Mouse (Mus musculus) forebrain, embryonic 11.5 days (tissue): ENCODE data around the gene Tmem243. TPM values are rescaled to one million over a fixed set of nuclear protein-coding genes. Genes with fewer than 3 reads are reported as not detected.

Experiments used
- ATAC-seq: fragments of 200-750 bp; cut with Nextera tagmentation; replicated peaks from 2 replicates; pipeline ENCODE4 v1.8.0; 2017; ENCODE audit warnings: moderate TSS enrichment; ENCODE audit not compliant: low FRiP score
- DNase-seq: peaks from one replicate; pipeline ENCODE4 v3.0.0-alpha.2; 2017; ENCODE audit warnings: low spot score
- H3K27ac ChIP-seq: fragments of 300-500 bp; sonication (generic); 2 replicates; pipeline ENCODE4 v1.5.1; 2014; ENCODE audit warnings: low read depth, low read length
- H3K27me3 ChIP-seq: fragments of 300-500 bp; sonication (generic); 2 replicates; pipeline ENCODE4 v1.6.1; 2014; ENCODE audit warnings: mild to moderate bottlenecking, low read length, mixed read lengths; ENCODE audit not compliant: control insufficient read depth, insufficient read depth
- H3K36me3 ChIP-seq: fragments of 300-500 bp; sonication (generic); 2 replicates; pipeline ENCODE4 v1.6.1; 2014; ENCODE audit warnings: mild to moderate bottlenecking, low read length, moderate library complexity, mixed read lengths; ENCODE audit not compliant: control insufficient read depth, insufficient read depth
- H3K4me1 ChIP-seq: fragments of 300-500 bp; sonication (generic); replicated peaks from 2 replicates; pipeline ENCODE4 v1.6.1; 2014; ENCODE audit warnings: low read length, mixed read lengths; ENCODE audit not compliant: control insufficient read depth, insufficient read depth
- H3K4me2 ChIP-seq: fragments of 300-500 bp; sonication (generic); 2 replicates; pipeline ENCODE4 v1.6.1; 2014; ENCODE audit warnings: low read depth, mild to moderate bottlenecking, low read length, moderate library complexity, mixed read lengths; ENCODE audit not compliant: severe bottlenecking
- H3K4me3 ChIP-seq: fragments of 300-500 bp; sonication (generic); 2 replicates; pipeline ENCODE4 v1.5.1; 2014; ENCODE audit warnings: low read depth, low read length
- H3K9ac ChIP-seq: fragments of 300-500 bp; sonication (generic); 2 replicates; pipeline ENCODE4 v1.6.1; 2014; ENCODE audit warnings: low read length
- H3K9me3 ChIP-seq: fragments of 300-500 bp; sonication (generic); 2 replicates; pipeline ENCODE4 v1.6.1; 2016; ENCODE audit warnings: low read length, mixed read lengths; ENCODE audit not compliant: control insufficient read depth
- WGBS: fragments of 180-500 bp; shearing (Covaris S2); extraction: QIAGEN DNeasy Blood & Tissue Kit; methylation state at CpG from one replicate; pipeline ENCODE4 v1.1.7; 2014; 5-methylcytosine and 5-hydroxymethylcytosine counted together
- polyA plus RNA-seq: library from polyadenylated mRNA; unstranded; fragments of >200 nt; fragmentation: Nextera tagmentation; extraction: Ambion mirVana; gene quantifications from 2 replicates; pipeline ENCODE4 v1.2.1, GENCODE M21; 2014

Gene Tmem243
- polyA plus RNA-seq, 1 experiment from 2014 or later: 32.1 TPM

DNA sequence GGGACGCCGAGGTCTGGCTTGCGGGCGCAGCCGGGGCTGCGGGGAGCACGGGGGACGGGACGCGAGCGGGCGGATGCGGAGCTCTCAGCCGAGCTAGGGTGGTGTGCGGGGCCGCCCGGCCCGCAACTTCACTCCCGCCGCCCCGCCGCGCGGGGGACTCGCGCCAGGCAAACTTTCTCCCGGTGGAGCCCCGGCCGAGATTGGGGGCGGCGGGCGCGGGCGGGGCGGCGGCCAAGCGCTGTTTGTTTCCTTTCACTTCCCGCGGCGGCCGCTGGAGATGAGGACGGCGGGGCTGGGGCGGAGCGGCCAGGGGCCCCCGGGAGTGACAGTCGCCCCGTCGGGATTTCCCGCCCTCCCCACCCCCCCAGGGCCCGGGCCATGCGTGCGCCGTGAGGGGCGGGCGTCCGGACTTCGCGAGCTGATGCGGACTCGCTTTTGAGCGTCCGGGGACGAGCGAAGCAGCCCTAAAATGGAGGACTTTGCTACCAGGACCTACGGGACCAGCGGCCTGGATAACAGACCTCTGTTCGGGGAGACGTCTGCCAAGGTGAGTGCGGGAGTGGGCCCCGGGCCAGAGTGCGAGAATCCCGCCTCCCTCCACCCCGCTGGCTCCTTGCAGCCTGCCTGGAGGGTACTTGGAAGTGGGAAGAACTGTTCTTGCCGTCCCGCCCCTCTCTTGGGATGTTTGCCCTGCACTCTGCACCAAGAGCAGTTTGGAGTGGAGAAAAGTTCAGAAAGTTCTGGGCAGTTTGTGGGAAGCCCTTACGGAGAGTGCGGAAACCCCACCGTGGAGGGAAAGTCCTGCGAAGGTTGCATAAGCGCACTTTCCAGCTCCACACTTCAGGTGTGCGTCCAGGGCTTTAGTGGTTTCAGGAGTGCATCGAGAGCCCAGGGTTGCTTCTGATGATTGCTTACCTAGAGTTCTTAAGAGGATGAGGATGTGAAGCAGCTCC, 657 bp downstream of the Tmem243 start:
- WGBS: under 1% methylated on average over 77 of the region's 83 CpGs
- Histone ChIP-seq H3K27ac (no peak overlapping the region), H3K36me3 (no peaks in the 10 kb centered on the region), H3K4me2 (peak overlapping the region; percentile 92), H3K4me1 (no peaks in the 10 kb centered on the region; the same call in 1 of the 2 replicates), H3K9ac (peak overlapping the region; percentile 82), H3K4me3 (peak overlapping the region; percentile 86), H3K27me3 (no peaks in the 10 kb centered on the region), H3K9me3 (peaks cover 3% of the 10 kb centered on the region; the same call in 1 of the 2 replicates)
- DNase-seq: peak; percentile 79
- peak; percentile 78 for ATAC-seq

DNA sequence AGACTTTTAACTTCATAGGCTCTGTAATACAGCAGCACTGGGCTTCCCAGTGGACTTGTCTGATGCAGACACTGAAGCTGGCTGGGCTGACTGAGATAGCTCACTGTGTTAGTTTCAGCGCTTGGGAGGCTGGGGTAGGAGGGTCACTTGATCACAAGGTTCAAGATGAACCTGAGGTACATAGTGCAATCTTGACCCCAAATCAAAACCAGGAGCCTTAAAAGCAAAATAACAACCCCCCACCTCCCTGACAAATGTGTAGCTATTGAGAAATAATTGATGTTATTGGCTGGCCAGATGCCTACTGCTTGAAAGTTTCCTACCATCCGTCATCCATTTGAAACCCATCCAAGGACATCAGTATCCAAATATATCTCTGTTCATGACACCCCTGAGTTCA, 2.2 kb downstream of the Tmem243 start:
- Histone ChIP-seq H3K9me3 (no peaks in the 10 kb centered on the region), H3K27ac (no peak overlapping the region), H3K27me3 (no peaks in the 10 kb centered on the region), H3K4me1 (no peaks in the 10 kb centered on the region; the same call in 1 of the 2 replicates), H3K4me2 (no peak overlapping the region), H3K36me3 (no peaks in the 10 kb centered on the region), H3K9ac (no peak overlapping the region), H3K4me3 (no peak overlapping the region)
- DNase-seq: no peak
- WGBS: 87% methylated on average over 2 of the region's 2 CpGs
- ATAC-seq: no peak

DNA sequence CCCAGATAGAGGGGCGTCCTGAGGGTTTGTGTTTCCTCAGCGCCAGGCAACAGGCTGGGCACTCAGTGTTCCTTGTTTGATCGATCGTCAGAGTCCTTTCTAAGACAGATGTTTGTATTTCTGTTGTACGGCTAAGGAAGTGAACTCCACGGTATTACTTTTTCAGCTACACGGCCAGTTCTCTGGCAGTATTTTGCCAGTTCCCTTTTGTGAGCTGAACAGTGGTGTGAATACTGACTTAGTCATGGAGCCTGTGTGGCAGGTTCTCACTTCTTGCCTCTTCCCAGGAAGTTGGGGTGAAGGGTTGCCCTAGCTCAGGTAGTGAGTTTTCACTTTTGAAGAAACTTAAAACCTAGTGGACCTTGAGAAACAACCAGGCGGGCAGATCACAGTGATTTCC, 3.5 kb downstream of the Tmem243 start:
- ATAC-seq: no peak
- Histone ChIP-seq H3K27me3 (no peaks in the 10 kb centered on the region), H3K9ac (no peak overlapping the region), H3K4me2 (no peak overlapping the region), H3K36me3 (no peaks in the 10 kb centered on the region), H3K4me3 (no peak overlapping the region), H3K4me1 (no peaks in the 10 kb centered on the region; the same call in 1 of the 2 replicates), H3K27ac (no peak overlapping the region), H3K9me3 (no peaks in the 10 kb centered on the region)
- DNase-seq: no peak
- 90% methylated on average over 8 of the region's 8 CpGs for WGBS

DNA sequence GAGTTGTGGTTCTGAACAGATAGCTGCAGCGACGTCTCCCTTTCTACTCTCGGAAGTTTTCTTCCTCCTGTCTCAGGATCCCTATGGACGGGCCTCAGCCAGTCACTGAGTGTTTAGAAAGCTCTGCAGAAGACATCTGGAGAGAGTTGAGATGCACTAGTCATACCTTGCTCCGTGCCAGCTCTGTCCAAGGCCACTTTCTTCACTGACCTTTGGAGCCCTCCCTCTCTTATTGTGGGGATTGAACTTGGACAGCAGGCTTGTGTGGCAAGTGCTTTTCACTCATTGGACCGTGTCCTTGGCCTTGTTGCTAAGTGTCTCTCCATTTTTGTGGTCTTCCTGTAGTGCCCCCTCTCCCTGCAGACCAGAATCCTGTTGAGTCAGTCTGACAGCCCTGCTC, 6.3 kb downstream of the Tmem243 start:
- H3K27ac ChIP-seq: no peak overlapping the region
- H3K36me3 ChIP-seq: no peaks in the 10 kb centered on the region
- H3K9ac ChIP-seq: no peak overlapping the region
- WGBS: 83% methylated on average over 6 of the region's 6 CpGs
- no peak overlapping the region for H3K4me2 ChIP-seq
- no peaks in the 10 kb centered on the region for H3K27me3 ChIP-seq
- no peak overlapping the region for H3K4me3 ChIP-seq
- DNase-seq: no peak
- no peaks in the 10 kb centered on the region for H3K9me3 ChIP-seq
- no peaks in the 10 kb centered on the region; the same call in 1 of the 2 replicates for H3K4me1 ChIP-seq
- ATAC-seq: no peak

DNA sequence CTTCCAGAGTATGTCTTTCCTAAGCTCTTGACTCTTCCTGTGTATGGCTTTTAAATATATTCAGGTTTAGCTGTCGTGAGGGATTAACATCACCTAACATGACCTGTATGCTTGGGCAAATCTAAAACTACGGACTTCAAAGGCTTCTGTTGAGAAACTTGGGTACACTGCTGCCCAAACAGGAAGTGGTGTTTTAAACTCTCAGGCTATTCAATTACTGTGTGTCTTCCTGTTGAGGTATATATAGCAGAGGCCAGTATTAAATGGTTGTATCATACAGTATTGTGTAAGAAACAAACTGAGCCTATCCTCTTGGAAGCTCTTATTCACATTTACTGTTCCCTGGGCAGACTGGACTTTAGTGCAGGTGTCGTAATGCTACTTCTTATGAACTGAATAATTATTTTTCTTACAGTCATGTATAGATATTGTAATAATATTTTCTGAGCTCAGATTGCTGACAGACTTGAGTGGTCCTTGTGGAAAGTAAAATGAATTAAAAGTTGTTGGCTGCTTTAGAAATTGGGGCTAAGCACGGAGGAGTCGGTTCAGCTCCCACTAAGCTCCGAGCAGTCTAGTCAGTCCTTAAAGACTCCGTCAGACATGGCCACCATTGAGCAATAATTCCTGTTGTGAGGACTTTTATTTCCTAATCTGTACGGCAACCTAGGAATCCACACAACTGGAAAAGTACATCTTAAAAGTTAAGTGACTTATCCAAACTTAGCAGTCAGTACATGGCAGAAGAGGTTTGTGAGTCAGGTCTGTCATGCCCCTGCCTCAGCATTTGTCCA, 7.0 kb downstream of the Tmem243 start:
- Histone ChIP-seq H3K27ac (no peak overlapping the region), H3K9ac (no peak overlapping the region), H3K4me3 (no peak overlapping the region), H3K27me3 (no peaks in the 10 kb centered on the region), H3K36me3 (no peaks in the 10 kb centered on the region), H3K4me1 (no peaks in the 10 kb centered on the region), H3K4me2 (no peak overlapping the region), H3K9me3 (no peaks in the 10 kb centered on the region)
- 87% methylated on average over 8 of the region's 8 CpGs for WGBS
- ATAC-seq (no peak), DNase-seq (no peak)

DNA sequence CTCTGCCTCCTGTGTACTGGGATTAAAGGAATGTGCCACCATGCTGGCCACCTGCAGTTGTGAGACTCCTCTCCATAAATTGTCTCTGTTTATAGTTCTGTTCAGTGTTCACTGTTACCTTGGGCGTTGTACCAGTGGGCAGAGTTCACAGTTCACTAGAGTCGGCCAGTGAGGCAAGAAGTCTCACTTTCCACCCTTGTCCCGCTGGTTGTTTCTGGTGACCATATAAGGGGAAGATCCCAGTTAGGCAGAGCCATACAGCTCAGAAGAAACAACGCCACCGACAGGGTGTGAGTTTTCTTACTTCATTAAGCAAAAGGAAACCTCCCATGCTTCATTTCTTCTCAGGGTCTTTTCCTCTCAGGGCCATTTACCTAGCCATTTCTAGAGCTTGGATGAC, 8.0 kb downstream of the Tmem243 start:
- Histone ChIP-seq H3K4me2 (no peak overlapping the region), H3K4me3 (no peak overlapping the region), H3K27me3 (no peaks in the 10 kb centered on the region), H3K4me1 (no peaks in the 10 kb centered on the region), H3K9ac (no peak overlapping the region), H3K36me3 (no peaks in the 10 kb centered on the region), H3K9me3 (no peaks in the 10 kb centered on the region), H3K27ac (no peak overlapping the region)
- no peak for ATAC-seq
- whole genome bisulfite sequencing: 86% methylated on average over 5 of the region's 5 CpGs
- DNase-seq: no peak

DNA sequence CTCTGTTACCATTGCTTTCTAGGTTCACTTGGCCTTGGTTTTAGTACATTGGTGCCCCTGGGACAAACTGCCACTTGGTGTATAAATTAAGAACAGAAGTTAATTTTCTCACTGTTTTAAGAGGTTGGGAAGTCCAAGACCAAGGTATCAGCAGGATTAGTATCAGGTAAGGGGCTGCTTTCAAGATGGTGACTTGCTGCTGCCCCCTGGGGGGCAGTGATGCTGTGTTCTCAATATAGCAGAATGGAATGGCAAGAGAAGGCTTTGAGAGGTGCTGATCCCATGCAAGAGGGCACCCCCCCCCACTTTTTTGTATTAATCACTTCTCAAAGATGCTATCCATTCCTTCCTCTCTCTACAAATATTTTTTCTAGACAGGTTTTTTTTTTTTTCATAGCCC, 9.1 kb downstream of the Tmem243 start:
- Histone ChIP-seq H3K27me3 (no peaks in the 10 kb centered on the region), H3K9ac (no peak overlapping the region), H3K4me3 (no peak overlapping the region), H3K4me2 (no peak overlapping the region), H3K9me3 (no peaks in the 10 kb centered on the region), H3K36me3 (no peaks in the 10 kb centered on the region), H3K4me1 (no peaks in the 10 kb centered on the region), H3K27ac (no peak overlapping the region)
- DNase-seq (no peak), ATAC-seq (no peak)

DNA sequence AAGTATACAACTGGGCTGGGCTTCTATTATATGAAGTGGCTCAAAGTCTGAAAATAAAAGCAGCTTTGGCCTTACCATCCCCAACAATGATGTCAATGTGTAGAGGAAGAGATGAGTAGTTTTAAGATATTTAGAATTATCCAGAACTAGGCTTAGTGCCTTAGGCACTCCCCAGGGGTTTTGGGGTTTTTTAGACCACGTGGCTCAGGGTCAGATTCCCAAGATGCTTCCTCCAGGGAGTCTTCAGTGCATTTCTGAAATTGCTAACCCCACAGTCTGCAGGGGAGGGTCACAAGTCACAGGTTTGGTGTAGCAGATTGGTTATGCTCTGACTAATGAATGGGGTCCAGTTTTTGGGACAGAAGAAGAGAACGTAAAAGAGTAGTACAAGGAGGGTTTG, 10.8 kb downstream of the Tmem243 start:
- no peaks in the 10 kb centered on the region for H3K27me3 ChIP-seq
- no peaks in the 10 kb centered on the region for H3K9me3 ChIP-seq
- H3K9ac ChIP-seq: no peak overlapping the region
- 64% methylated on average over 2 of the region's 2 CpGs for WGBS
- no peak overlapping the region for H3K4me2 ChIP-seq
- no peak overlapping the region for H3K4me3 ChIP-seq
- DNase-seq (no peak), ATAC-seq (no peak)
- no peak overlapping the region for H3K27ac ChIP-seq
- no peaks in the 10 kb centered on the region for H3K4me1 ChIP-seq
- no peaks in the 10 kb centered on the region for H3K36me3 ChIP-seq
